Mouse (Mus musculus) stomach, embryonic 15.5 days (tissue): ENCODE data around the gene Xylb. TPM values are rescaled to one million over a fixed set of nuclear protein-coding genes. Genes with fewer than 3 reads are reported as not detected.
A peak's percentile ranks its signal among the peaks of the same experiment; 100 is the strongest.

Experiments used
- ATAC-seq: fragments of 200-750 bp; cut with Nextera tagmentation; 2 replicates; pipeline ENCODE4 v1.8.0; 2017; ENCODE audit warnings: low read depth, moderate number of reproducible peaks, moderate TSS enrichment; ENCODE audit not compliant: insufficient read depth, low FRiP score
- H3K27ac ChIP-seq: fragments of 300-500 bp; sonication (generic); 2 replicates; pipeline ENCODE4 v1.5.1; 2015; ENCODE audit warnings: mild to moderate bottlenecking, inconsistent platforms
- H3K27me3 ChIP-seq: fragments of 300-500 bp; sonication (generic); replicated peaks from 2 replicates; pipeline ENCODE4 v1.6.1; 2015; ENCODE audit warnings: inconsistent platforms
- H3K36me3 ChIP-seq: fragments of 300-500 bp; sonication (generic); 2 replicates; pipeline ENCODE4 v1.6.1; 2015; ENCODE audit warnings: inconsistent platforms
- H3K4me1 ChIP-seq: fragments of 300-500 bp; sonication (generic); 2 replicates; pipeline ENCODE4 v1.6.1; 2015; ENCODE audit warnings: inconsistent platforms
- H3K4me2 ChIP-seq: fragments of 300-500 bp; sonication (generic); 2 replicates; pipeline ENCODE4 v1.6.1; 2015; ENCODE audit warnings: mild to moderate bottlenecking, inconsistent platforms
- H3K4me3 ChIP-seq: fragments of 300-500 bp; sonication (generic); replicated peaks from 2 replicates; pipeline ENCODE4 v1.5.1; 2015; ENCODE audit warnings: inconsistent platforms
- H3K9ac ChIP-seq: fragments of 300-500 bp; sonication (generic); 2 replicates; pipeline ENCODE4 v1.6.1; 2015; ENCODE audit warnings: inconsistent platforms
- H3K9me3 ChIP-seq: fragments of 300-500 bp; sonication (generic); 2 replicates; pipeline ENCODE4 v1.6.1; 2016; ENCODE audit warnings: inconsistent platforms
- WGBS: fragments of 180-500 bp; shearing (Covaris S2); methylation state at CpG from one replicate; pipeline ENCODE4 v1.1.7; 2015; 5-methylcytosine and 5-hydroxymethylcytosine counted together
- polyA plus RNA-seq: library from polyadenylated mRNA; unstranded; fragments of >200 nt; fragmentation: Nextera tagmentation; extraction: Ambion mirVana; gene quantifications from 2 replicates; pipeline ENCODE4 v1.2.1, GENCODE M21; 2015

Xylb gene
- 6.0 and 8.9 TPM in 2 replicates for polyA plus RNA-seq

DNA sequence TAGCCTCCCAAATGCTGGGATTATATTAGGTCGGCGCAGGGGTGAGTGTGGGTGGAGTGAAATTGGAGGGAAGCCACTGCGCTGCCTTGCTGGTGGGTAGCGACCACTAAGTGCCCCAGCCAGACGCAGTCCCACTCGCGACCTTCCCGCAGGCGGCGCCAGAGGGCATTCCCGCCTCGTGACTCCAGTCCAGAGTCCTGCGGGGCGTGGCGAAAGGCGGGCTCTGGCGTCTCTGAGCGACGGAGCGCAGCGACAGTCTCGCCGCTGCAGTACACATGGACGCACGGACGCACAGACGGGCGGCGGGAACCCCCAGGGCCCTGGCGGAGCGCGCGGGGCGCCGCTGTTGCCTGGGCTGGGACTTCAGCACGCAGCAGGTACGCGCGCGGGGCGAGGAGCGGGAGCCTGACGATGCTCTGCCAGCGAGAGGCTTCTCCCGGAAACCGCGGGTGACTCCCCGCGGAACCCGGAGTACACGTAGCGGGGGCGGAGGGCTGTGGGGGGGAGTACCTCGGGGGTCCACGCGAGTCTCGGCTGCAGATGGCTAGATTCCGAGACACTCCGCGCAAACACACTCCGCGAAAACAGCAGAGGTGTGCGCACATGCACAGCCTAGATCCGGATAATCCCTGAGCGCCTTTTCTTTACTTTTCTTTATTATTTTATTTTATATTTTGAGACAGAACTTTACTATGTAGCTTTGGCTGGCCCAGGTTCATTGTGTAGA is at the start of gene Xylb:
Xylb (plus strand) TSS at position 51 of the 727 bp plus-strand sequence.
- Histone ChIP-seq H3K9ac (peak within 1 kb of the TSS; percentile 44), H3K4me2 (peak within 1 kb of the TSS; percentile 87), H3K27me3 (no peaks in the 10 kb centered on the region), H3K27ac (no peak within 1 kb of the TSS), H3K36me3 (no peaks in the 10 kb centered on the region), H3K9me3 (no peaks in the 10 kb centered on the region), H3K4me1 (peaks cover 3% of the 10 kb centered on the region; the same call in 1 of the 2 replicates), H3K4me3 (peak within 1 kb of the TSS; percentile 81)
- WGBS, result 2% methylated on average over 63 of the region's 65 CpGs
- ATAC-seq, result peak; percentile 86

DNA sequence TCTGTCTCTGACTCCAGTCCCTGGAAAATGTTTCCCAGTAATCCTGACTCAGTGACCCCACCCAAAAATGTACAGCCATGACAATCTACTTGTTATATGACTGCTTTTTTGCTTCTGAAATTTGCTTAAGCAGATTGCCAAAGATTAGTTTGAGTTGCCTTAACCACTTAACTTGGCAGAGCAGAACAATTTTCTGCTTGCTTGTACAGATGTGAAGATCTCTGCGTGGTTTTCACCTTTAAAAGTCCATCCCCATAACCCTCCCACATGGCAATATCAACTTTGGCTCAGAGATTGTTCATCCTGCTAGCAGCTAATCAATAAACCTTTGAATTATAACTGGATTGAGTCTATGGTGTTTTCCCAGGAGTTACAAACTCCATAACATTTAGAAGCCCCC is 48.1 kb upstream of the Xylb start:
- 77% methylated on average over 1 of the region's 1 CpGs for WGBS
- no peak overlapping the region for H3K4me3 ChIP-seq
- no peak for ATAC-seq

DNA sequence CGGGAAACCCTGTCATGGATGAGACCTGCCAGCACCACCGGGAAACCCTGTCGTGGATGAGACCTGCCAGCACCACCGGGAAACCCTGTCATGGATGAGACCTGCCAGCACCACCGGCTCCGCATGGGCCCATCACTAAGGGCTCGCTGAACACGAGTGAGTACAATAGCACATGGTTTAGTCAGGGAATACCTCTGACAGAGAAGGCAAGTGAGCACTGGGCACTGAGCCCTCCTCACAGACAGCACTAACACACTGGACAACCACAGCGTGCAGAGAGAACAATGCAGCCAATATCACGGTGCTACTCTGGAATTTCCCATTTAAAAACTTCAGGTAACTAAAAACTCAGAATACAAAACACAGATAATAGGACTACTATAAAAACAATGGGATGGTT is 44.1 kb upstream of the Xylb start:
- Histone ChIP-seq H3K4me1 (no peaks in the 10 kb centered on the region), H3K9ac (no peak overlapping the region), H3K9me3 (no peaks in the 10 kb centered on the region), H3K36me3 (no peaks in the 10 kb centered on the region), H3K27me3 (no peaks in the 10 kb centered on the region), H3K4me2 (no peak overlapping the region), H3K4me3 (no peak overlapping the region), H3K27ac (no peak overlapping the region)
- WGBS, result 94% methylated on average over 10 of the region's 10 CpGs
- ATAC-seq, result no peak

More for the DNA sequence above, 48.1 kb upstream of the Xylb start:
- no peaks in the 10 kb centered on the region for H3K36me3 ChIP-seq
- no peak overlapping the region for H3K27ac ChIP-seq
- no peaks in the 10 kb centered on the region for H3K27me3 ChIP-seq
- H3K9me3 ChIP-seq, result no peaks in the 10 kb centered on the region
- no peak overlapping the region for H3K9ac ChIP-seq
- no peak overlapping the region for H3K4me2 ChIP-seq
- H3K4me1 ChIP-seq, result 0 out of 2 replicates have a peak, but pooled peaks cover 3% of the 10 kb centered on the region

DNA sequence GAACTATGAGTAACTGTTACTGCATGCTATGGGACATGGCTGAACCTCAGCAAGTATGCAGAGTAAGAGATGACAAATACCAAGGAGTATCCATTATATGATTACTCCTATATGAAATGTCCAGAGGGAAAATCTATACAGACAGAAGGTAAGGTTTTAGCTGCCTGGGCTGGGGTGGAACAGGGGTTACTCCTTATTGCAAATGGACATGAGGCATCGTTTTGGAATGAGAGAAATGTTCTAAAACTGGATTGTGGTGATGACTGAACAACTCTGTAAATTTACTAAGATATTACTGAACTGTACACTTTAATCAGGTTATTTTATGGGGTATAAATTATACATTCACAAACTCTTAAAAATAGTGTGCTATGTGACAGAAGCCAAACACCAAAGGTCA is 38.3 kb upstream of the Xylb start:
- 98% methylated on average over 1 of the region's 1 CpGs for WGBS

DNA sequence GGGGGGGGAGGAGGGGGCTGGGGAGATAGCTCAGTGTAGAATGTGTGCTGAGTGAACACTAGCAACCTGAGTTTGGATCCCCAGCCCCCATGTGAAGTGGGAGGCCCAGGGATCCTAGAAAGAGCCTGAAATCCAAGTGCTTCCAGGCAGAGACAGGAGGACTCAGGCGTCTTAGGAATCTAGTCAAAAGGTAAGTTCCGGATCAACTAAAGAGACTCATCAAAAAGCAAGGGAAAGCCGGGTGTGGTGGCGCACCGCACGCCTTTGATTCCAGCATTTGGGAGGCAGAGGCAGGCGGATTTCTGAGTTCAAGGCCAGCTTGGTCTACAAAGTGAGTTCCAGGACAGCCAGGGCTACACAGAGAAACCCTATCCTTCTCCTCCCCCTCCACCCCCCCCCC is 36.7 kb upstream of the Xylb start:
- no peaks in the 10 kb centered on the region; the same call in 1 of the 2 replicates for H3K9me3 ChIP-seq
- no peak for ATAC-seq
- 75% methylated on average over 7 of the region's 7 CpGs for WGBS
- no peaks in the 10 kb centered on the region for H3K36me3 ChIP-seq
- peaks cover 3% of the 10 kb centered on the region; the same call in 1 of the 2 replicates for H3K4me1 ChIP-seq
- peak overlapping the region; percentile 76 for H3K4me3 ChIP-seq
- H3K9ac ChIP-seq, result no peak overlapping the region
- no peak overlapping the region for H3K27ac ChIP-seq
- no peaks in the 10 kb centered on the region for H3K27me3 ChIP-seq
- peak overlapping the region; percentile 97 for H3K4me2 ChIP-seq

More for the DNA sequence above, 38.3 kb upstream of the Xylb start:
- Histone ChIP-seq H3K4me3 (no peak overlapping the region), H3K4me1 (peaks cover 3% of the 10 kb centered on the region; the same call in 1 of the 2 replicates), H3K27me3 (no peaks in the 10 kb centered on the region), H3K36me3 (no peaks in the 10 kb centered on the region), H3K9ac (no peak overlapping the region), H3K4me2 (no peak overlapping the region), H3K9me3 (no peaks in the 10 kb centered on the region; the same call in 1 of the 2 replicates), H3K27ac (no peak overlapping the region)
- ATAC-seq, result no peak

DNA sequence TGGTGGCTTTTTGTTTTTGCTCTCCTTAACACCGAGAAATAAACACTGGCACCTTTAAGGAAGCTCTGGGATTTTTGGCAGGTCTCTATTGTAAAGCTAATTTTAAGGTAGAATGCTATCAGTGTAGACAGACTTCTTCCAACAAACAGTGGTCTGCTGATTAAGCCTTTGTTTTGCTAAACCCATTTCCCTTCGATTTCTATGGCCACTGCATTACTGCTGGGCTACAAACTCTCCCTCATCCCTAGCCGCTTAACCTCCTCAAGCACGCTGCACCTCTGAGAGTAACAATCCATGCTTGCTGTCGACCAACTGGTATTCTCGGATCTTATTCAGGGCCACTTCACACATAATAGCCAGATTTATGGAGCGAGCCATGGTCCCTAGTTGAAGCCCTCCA is 36.2 kb upstream of the Xylb start:
- H3K4me2 ChIP-seq, result peak overlapping the region; percentile 97
- no peaks in the 10 kb centered on the region; the same call in 1 of the 2 replicates for H3K9me3 ChIP-seq
- no peaks in the 10 kb centered on the region for H3K36me3 ChIP-seq
- peaks cover 3% of the 10 kb centered on the region; the same call in 1 of the 2 replicates for H3K4me1 ChIP-seq
- ATAC-seq, result no peak
- peak overlapping the region; percentile 76; the same call in 1 of the 2 replicates for H3K9ac ChIP-seq
- H3K27ac ChIP-seq, result peak overlapping the region; percentile 91; the same call in 1 of the 2 replicates
- H3K4me3 ChIP-seq, result peak overlapping the region; percentile 76
- no peaks in the 10 kb centered on the region for H3K27me3 ChIP-seq
- 14% methylated on average over 7 of the region's 7 CpGs for WGBS

DNA sequence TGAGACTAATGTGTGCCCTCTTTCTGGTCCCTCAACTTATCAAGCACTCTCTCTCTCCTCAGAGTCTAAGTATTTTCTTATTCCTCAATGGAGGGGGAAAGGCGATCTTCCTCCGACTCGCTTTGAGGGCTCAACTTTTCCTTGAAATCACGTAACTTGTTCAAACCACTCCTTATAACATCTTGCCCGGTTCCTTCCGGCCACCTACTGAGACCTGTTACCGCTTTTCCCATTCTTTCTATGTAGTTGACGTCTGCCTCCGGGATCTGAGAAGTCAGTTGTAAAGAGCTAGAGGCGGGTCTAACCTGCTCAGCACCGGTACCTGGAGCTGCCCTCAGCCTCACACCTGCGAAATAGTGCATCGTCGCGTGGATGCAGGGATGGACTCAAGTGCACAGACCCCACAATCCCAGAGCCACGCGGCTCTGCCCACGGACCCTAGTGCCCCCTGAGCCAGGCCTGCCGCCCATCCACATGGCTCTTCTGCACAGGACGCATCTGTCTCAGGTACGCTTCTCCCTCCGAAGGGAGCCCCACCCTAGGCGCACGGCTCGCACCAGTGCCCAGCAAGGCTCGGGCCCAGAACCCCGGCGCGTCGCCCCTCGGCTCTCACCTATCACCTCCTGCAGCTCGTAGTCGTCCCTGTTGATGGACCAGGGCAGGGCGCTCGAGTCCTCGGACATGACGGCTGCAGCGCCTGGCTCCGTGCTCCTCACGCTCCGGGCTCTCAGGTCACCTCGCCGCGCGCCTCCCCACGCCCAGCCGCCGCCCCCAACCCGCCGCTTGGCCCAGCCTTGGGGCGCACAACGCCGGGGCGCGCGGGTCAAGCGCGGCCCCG is 35.6 kb upstream of the Xylb start:
- H3K27ac ChIP-seq, result peak overlapping the region; percentile 91
- no peaks in the 10 kb centered on the region; the same call in 1 of the 2 replicates for H3K9me3 ChIP-seq
- ATAC-seq, result peak; percentile 0
- H3K4me2 ChIP-seq, result peak overlapping the region; percentile 97
- H3K9ac ChIP-seq, result peak overlapping the region; percentile 76
- no peaks in the 10 kb centered on the region for H3K27me3 ChIP-seq
- peak overlapping the region; percentile 76 for H3K4me3 ChIP-seq
- H3K4me1 ChIP-seq, result peaks cover 3% of the 10 kb centered on the region; the same call in 1 of the 2 replicates
- H3K36me3 ChIP-seq, result no peaks in the 10 kb centered on the region
- under 1% methylated on average over 56 of the region's 59 CpGs for WGBS

DNA sequence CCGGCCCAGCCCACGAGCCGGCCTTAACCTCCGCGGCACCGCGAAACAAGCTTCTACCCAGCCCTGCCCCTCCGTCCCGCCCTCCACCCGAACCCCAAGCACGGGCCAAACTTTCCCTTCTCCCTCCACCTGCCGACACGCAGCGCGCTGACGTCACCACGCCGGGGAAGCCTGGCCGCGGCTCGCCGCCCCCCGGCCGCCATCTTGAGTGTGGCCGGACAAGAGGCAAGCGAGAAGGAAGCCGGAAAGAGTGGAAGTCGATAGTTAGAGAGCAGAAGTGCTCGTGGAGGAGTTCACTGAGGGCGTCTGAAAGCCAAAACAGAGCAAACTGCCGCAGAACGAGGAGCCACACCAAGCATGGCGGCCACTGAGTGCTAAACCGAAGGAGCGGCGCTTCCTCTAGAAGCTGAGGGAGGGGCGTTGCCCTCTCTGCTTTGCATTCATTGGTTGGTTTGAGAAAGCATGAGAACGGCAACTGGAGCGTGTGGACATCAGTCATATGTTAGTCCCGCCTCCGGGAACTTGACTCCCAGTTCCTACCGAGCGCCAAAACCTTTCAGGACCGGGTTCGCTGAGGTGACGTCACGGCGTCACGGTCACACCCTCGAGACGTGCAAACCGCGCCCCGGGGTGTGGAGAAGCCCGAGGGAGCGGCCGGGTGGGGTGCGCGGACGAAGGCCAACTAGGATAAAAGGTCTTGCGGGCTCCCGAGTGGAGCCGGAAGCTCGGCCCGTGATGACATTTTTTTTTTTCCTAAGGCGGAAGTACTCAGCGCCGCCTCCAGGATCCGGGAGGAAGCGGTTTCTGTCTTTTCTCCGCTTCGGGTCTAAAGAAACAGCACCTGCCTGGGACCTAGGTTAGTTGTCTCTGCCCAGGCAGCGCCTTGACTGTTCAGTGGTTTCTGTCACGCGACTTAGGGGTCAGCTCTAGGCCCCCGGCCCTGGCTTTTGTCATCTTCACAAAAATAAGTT is 34.6 kb upstream of the Xylb start, which contains the start of gene Oxsr1:
Oxsr1 (minus strand) TSS at position 139 of the 971 bp plus-strand sequence.
- Histone ChIP-seq H3K9me3 (no peaks in the 10 kb centered on the region; the same call in 1 of the 2 replicates), H3K4me1 (peaks cover 3% of the 10 kb centered on the region; the same call in 1 of the 2 replicates), H3K4me3 (peak within 1 kb of the TSS; percentile 76), H3K36me3 (no peaks in the 10 kb centered on the region), H3K4me2 (peak within 1 kb of the TSS; percentile 97), H3K9ac (peak within 1 kb of the TSS; percentile 76), H3K27me3 (no peaks in the 10 kb centered on the region), H3K27ac (peak within 1 kb of the TSS; percentile 91)
- ATAC-seq, result peak; percentile 98
- WGBS, result under 1% methylated on average over 73 of the region's 76 CpGs

DNA sequence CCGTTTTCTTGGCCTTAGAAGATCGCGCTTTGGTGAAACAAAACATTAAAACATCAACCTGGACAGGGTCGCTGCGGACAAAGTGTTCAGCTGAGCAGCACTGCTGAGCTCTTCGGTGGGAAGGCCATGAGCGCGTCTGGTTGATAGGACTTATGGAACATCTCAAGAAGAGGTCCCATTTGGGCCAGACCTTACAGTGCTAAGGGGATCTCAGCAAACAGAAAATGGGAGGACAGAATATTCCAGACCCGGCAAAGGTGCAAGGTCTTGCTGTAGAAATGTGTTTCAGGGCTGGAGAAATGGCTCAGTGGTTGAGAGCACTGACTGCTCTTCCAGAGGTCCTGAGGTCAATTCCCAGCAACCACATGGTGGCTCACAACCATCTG is 33.9 kb upstream of the Xylb start:
- H3K9ac ChIP-seq, result peak overlapping the region; percentile 29; the same call in 1 of the 2 replicates
- no peak for ATAC-seq
- peak overlapping the region; percentile 76 for H3K4me3 ChIP-seq
- no peaks in the 10 kb centered on the region; the same call in 1 of the 2 replicates for H3K9me3 ChIP-seq
- H3K27ac ChIP-seq, result peak overlapping the region; percentile 91
- peak overlapping the region; percentile 97 for H3K4me2 ChIP-seq
- H3K36me3 ChIP-seq, result no peaks in the 10 kb centered on the region
- 5% methylated on average over 9 of the region's 9 CpGs for WGBS
- H3K4me1 ChIP-seq, result peaks cover 3% of the 10 kb centered on the region; the same call in 1 of the 2 replicates
- no peaks in the 10 kb centered on the region for H3K27me3 ChIP-seq

DNA sequence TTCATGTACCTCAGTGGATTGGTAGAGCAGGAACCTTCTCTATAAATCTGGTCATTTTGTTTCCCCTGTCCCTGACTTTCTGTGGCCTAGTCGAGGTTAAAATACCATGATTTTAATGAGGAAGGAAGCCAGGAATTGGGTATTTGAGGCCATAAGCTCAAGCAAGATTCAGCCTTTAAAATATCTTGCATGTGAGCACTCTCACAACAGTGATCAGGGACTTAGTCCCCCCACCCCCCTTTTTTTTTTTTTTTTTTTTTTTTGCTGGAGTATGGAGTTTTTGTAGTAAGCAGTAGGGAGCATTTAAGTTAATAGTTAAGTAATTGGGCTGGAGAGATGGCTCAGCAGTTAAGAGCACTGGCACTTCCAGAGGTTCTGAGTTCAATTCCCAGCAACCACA is 33.1 kb upstream of the Xylb start:
- no peak overlapping the region for H3K4me3 ChIP-seq
- H3K4me1 ChIP-seq, result peaks cover 3% of the 10 kb centered on the region; the same call in 1 of the 2 replicates
- H3K27ac ChIP-seq, result no peak overlapping the region
- H3K9ac ChIP-seq, result no peak overlapping the region
- ATAC-seq, result no peak
- no peaks in the 10 kb centered on the region for H3K27me3 ChIP-seq
- 82% methylated on average over 1 of the region's 1 CpGs for WGBS
- H3K4me2 ChIP-seq, result no peak overlapping the region
- no peaks in the 10 kb centered on the region for H3K9me3 ChIP-seq
- no peaks in the 10 kb centered on the region for H3K36me3 ChIP-seq

DNA sequence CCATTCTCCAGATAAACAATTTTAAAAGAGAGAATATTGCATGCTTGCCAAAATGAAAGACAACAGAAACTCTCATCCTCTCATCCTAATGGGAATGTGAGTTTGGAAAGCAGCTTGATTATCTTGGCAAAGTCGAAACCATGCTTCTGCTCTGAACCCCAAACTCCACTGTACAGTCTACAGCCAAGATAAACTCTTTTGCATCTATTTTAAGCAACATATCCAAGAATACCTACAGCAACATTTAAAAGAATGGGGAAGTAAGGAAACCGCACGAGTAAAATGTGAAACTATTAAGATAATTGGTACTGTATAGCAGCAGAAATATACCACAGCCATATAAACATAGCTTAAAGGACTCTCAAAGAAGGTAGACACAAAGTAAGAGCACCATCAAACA is 28.7 kb upstream of the Xylb start:
- Histone ChIP-seq H3K36me3 (no peaks in the 10 kb centered on the region), H3K4me2 (no peak overlapping the region), H3K27ac (no peak overlapping the region), H3K9ac (no peak overlapping the region), H3K4me1 (no peaks in the 10 kb centered on the region), H3K4me3 (no peak overlapping the region), H3K9me3 (no peaks in the 10 kb centered on the region), H3K27me3 (no peaks in the 10 kb centered on the region)
- ATAC-seq, result no peak
- 72% methylated on average over 3 of the region's 3 CpGs for WGBS
